Mouse (Mus musculus) testis, postnatal 10 days (tissue): Measurements from ENCODE around the gene Mfap4.

ENCODE experiments used
- DNase-seq: peaks from one replicate; pipeline ENCODE4 v3.0.0; 2021; ENCODE audit warnings: low spot score

Mfap4 gene

DNA sequence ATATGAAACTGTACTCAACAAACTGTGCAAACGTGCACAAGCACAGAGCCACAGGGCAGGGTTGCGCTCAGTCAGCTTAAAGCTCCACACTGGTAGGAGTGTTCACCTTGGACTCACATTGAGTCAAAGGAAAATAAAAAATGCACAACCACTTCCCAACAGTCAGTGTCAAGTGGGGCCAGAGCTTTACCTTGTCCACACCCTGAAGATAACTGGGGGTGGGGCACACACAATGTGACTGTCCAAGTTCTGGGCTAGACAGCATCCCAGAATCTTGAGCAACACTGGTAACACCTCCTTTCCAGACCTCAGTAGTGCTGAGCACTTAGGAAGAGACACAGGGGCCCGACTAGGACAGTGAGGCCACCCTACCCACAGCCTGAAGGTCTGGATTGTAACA, 33.6 kb downstream of the Mfap4 start:
- DNase-seq, result no peak

DNA sequence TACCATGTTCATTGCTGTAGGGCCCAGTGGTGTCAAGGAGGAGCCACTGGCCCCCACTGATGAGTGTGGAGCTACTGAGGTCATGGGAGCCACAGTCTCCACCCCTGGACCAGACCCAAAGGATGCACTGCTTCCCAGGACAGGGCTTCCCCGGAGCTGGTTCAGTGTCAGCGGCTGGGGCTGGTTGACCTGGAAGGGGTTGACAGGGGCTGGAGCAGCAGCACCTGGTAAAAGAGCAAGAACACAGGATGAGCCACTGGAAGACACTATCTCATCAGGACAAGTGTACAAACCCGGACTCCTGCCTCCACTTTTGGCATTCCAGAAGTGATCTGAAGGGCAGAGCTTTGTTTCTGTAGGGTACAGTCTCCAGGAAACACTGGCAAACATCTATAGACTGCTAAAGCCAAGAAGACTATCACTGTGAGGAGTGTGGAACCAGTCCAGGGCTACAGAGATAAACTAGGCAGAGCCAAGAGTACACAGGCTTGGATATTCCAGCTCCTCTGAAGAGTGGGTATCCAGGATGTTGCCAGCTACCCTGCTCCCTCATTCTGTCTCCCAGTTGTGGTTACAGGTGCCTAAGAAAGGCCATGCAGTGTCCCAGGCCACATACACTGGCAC, 34.4 kb downstream of the Mfap4 start:
- DNase-seq, result no peak

- no peak for DNase-seq
Measured at GRCm38 (mm10) chr11:61526872-61527271, 41.6 kb downstream of the Mfap4 start.

GRCm38 (mm10) chr11:61529268-61529713, 44.1 kb downstream of the Mfap4 start:
- no peak for DNase-seq

DNA sequence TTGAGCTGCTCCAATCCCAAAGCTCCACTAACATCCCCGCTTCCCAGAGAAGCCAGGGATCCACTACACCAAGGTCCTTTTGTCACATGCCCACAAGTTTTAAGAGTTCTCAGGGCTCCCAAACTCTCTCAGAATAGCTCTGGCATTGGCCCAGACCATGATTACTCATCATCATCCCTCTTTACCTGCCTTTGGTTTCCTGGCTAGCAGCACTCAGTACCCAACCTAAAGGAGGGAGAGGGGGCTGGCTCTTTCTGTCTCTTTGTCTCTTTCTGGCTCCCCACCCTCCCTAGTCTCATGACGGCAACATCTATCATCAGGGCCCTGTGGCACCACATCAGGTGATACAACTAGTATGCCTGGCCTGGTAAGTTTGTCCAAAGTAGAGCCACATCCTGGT, 47.6 kb downstream of the Mfap4 start:
- DNase-seq, result no peak

DNA sequence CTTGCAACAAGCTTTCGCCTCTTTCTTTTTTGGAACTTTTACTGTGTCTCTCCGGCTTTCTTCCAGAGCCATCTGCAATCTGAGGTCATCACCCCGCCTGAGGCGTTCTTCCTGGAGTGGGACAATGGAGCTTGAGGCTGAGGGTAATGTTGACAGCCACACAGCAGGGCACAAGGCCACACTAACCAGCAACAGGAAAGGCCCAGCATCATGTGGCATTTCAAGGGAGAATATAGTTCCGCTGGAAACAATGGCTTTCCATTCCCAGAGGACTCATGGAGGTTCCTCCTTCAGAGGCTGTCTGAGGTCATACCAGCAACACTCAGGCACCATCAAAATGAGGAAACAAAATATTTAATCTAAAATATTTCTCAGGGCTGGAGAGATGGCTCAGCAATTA, 48.3 kb downstream of the Mfap4 start:
- no peak for DNase-seq

GRCm38 (mm10) chr11:61535530-61535929, 50.3 kb downstream of the Mfap4 start:
- DNase-seq, result no peak

DNA sequence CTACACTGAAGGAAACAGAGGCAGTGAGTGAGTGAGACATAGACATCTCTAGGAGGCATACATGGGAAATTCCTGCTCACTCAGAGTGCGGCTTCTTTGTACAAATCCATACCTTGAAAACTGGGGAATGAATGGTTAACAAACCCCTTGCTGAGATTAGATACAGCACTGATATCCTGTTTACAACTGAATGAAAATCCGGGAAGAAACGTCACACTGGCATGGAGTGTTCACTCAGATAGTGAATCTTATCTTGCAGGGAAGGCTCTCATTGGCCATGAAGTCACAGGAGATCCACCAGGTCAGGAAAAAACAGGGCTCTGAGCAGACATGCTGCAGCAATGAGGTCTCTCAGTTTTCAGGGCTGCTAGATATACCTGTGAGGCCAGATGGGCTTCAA, 51.7 kb downstream of the Mfap4 start:
- no peak for DNase-seq

DNA sequence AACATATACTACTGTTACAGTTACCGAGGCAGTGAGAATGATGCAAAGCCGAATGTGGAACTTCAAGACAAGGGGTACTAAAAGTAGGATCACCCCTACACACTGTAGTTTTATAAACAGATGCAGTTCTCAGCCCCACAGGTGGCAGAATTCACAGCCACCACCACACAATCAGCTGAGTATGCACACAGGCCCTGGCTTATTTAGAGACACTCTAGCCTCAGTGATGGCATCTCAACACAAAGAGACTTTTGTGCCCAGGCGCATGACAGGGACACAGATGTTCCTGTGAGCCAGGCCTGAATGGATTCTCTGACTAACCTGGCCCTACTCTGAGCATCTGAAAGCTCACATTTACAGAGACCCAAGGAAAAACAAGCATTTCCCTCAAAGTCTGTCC, 52.1 kb downstream of the Mfap4 start:
- no peak for DNase-seq
